Mouse (Mus musculus) lung, postnatal 0 days (tissue): ENCODE data around the gene Esrp2. TPM values are rescaled to one million over a fixed set of nuclear protein-coding genes. Genes with fewer than 3 reads are reported as not detected.

Source experiments
- ATAC-seq: fragments of 200-750 bp; cut with Nextera tagmentation; 2 replicates; pipeline ENCODE4 v1.8.0; 2017; ENCODE audit warnings: moderate library complexity
- DNase-seq: peaks from one replicate; pipeline ENCODE4 v3.0.0-alpha.2; 2016; ENCODE audit warnings: low spot score
- H3K27ac ChIP-seq: fragments of 300-500 bp; sonication (generic); 2 replicates; pipeline ENCODE4 v1.5.1; 2014; ENCODE audit warnings: antibody characterized with exemption, mild to moderate bottlenecking, low read length, mixed read lengths
- H3K27me3 ChIP-seq: fragments of 300-500 bp; sonication (generic); replicated peaks from 2 replicates; pipeline ENCODE4 v1.6.1; 2014; ENCODE audit warnings: low read length, mixed read lengths; ENCODE audit not compliant: insufficient read depth
- H3K36me3 ChIP-seq: fragments of 300-500 bp; sonication (generic); 2 replicates; pipeline ENCODE4 v1.6.1; 2014; ENCODE audit warnings: low read length, mixed read lengths; ENCODE audit not compliant: insufficient read depth
- H3K4me1 ChIP-seq: fragments of 300-500 bp; sonication (generic); 2 replicates; pipeline ENCODE4 v1.6.1; 2014; ENCODE audit warnings: antibody characterized with exemption, low read depth, low read length, mixed read lengths; ENCODE audit not compliant: insufficient read depth
- H3K4me2 ChIP-seq: fragments of 300-500 bp; sonication (generic); replicated peaks from 2 replicates; pipeline ENCODE4 v1.6.1; 2014; ENCODE audit warnings: low read depth, mild to moderate bottlenecking, low read length, moderate library complexity, mixed read lengths
- H3K4me3 ChIP-seq: fragments of 300-500 bp; sonication (generic); 2 replicates; pipeline ENCODE4 v1.5.1; 2014; ENCODE audit warnings: low read depth, low read length
- H3K9ac ChIP-seq: fragments of 300-500 bp; sonication (generic); replicated peaks from 2 replicates; pipeline ENCODE4 v1.6.1; 2014; ENCODE audit warnings: low read depth, mild to moderate bottlenecking
- H3K9me3 ChIP-seq: fragments of 300-500 bp; sonication (generic); 2 replicates; pipeline ENCODE4 v1.6.1; 2016; ENCODE audit warnings: low read length, mixed read lengths
- CTCF ChIP-seq: IDR thresholded peaks from 2 replicates; pipeline ENCODE4 v1.5.1; 2016; ENCODE audit warnings: antibody characterized with exemption, mild to moderate bottlenecking
- EP300 ChIP-seq: IDR thresholded peaks from 2 replicates; pipeline ENCODE4 v1.6.1; 2016; ENCODE audit warnings: antibody characterized with exemption, mild to moderate bottlenecking, control low read depth
- WGBS: fragments of 180-500 bp; shearing (Covaris S2); extraction: QIAGEN DNeasy Blood & Tissue Kit; methylation state at CpG from one replicate; pipeline ENCODE4 v1.1.7; 2014; 5-methylcytosine and 5-hydroxymethylcytosine counted together
- polyA plus RNA-seq: library from polyadenylated mRNA; unstranded; fragments of >200 nt; fragmentation: Nextera tagmentation; extraction: Ambion mirVana; gene quantifications from 2 replicates; pipeline ENCODE4 v1.2.1, GENCODE M21; 2015

Esrp2 gene
- polyA plus RNA-seq, 1 experiment from 2014 or later, result 38.4 TPM

DNA sequence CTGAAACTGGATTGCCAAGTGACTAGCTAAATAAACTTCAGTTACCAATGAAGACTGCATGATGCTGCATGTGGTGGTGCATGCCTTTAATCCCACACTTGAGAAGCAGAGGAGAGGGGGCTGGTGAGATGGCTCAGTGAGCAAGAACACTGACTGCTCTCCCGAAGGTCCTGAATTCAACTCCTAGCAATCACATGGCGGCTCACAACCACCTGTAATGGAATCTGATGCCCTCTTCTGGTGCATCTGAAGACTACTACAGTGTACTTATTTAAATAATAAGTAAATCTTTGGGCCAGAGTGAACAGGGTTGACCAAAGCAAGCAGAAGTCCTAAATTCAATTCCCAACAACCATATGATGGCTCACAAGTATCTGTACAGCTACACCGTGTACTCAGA, 13.3 kb downstream of the Esrp2 start:
- Histone ChIP-seq H3K4me3 (no peak overlapping the region), H3K4me1 (no peaks in the 10 kb centered on the region), H3K9me3 (no peaks in the 10 kb centered on the region), H3K9ac (no peak overlapping the region), H3K4me2 (no peak overlapping the region), H3K27ac (no peak overlapping the region), H3K36me3 (peaks cover 3% of the 10 kb centered on the region; the same call in 1 of the 2 replicates), H3K27me3 (no peaks in the 10 kb centered on the region)
- no peak for DNase-seq
- TF ChIP-seq CTCF, result no peak; the same call in 1 of the 2 replicates
- ATAC-seq, result no peak
- WGBS, result 76% methylated on average over 3 of the region's 3 CpGs

DNA sequence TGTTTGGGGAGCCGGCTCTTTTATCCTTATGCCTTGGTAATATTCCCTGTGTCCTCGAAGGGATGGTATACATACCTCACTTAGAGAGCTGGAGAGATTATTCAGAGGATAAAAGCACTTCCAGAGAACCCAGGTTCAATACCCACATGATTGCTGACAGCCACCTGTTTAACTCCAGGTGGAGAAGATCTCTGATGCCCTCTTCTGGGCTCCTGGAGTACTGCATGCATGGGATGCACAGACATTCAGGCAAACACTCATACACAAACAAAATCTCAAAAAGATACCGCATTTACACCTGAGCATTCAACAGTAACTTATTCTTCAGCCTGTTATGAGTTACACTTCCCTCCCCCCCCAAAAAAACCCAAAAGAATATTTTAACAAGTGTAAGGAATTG, 20.9 kb downstream of the Esrp2 start:
- Histone ChIP-seq H3K4me1 (no peaks in the 10 kb centered on the region), H3K36me3 (peaks cover 6% of the 10 kb centered on the region; the same call in 1 of the 2 replicates), H3K9me3 (no peaks in the 10 kb centered on the region), H3K4me2 (no peak overlapping the region), H3K27ac (no peak overlapping the region), H3K4me3 (no peak overlapping the region), H3K9ac (no peak overlapping the region), H3K27me3 (no peaks in the 10 kb centered on the region)
- WGBS, result 96% methylated on average over 3 of the region's 3 CpGs
- TF ChIP-seq EP300 (no peak), CTCF (peak; percentile 75)
- no peak for DNase-seq
- ATAC-seq, result no peak

DNA sequence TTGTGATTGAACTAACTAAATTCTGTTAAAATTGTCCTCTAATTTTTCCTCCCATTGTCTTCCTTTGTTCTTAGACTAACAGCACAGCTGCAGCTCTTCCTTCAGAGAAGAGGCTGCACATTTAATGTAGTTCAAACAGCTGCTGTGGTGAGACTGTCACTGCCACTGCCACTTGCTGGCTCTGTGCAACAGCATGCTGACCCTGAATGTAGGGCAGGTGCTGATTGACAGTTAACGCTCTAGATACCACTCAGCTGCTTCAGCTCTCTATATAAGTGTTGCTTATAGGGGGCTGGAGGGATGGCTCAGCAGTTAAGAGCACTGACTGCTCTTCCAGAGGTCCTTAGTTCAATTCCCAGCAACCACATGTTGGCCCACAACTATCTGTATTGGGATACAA, 24.3 kb downstream of the Esrp2 start:
- H3K4me1 ChIP-seq, result no peaks in the 10 kb centered on the region
- no peaks in the 10 kb centered on the region for H3K9me3 ChIP-seq
- H3K4me2 ChIP-seq, result no peak overlapping the region
- no peaks in the 10 kb centered on the region for H3K27me3 ChIP-seq
- H3K4me3 ChIP-seq, result no peak overlapping the region
- H3K27ac ChIP-seq, result no peak overlapping the region
- peaks cover 18% of the 10 kb centered on the region; the same call in 1 of the 2 replicates for H3K36me3 ChIP-seq
- 83% methylated on average over 1 of the region's 1 CpGs for WGBS
- DNase-seq (no peak), ATAC-seq (no peak)
- no peak overlapping the region for H3K9ac ChIP-seq
- TF ChIP-seq EP300 (no peak), CTCF (no peak)

DNA sequence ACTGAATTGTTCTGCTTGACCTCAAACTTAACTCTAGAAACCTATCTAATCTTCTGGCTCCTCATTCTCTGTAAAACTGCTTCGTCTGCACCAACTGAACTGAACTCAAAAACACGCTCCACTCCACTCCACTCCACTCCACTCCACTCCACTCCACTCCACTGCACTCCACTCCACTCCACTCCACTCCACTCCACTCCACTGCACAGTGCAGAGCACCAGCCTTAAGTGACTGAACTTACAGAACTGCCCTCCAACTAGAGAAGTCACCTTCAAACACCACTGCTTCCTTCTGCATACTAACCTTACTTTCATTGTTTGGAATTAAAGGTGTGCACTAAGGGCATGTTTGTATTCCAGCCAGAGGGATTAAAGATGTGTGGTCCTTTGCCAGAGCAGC, 24.7 kb downstream of the Esrp2 start:
- Histone ChIP-seq H3K4me3 (no peak overlapping the region), H3K27ac (no peak overlapping the region), H3K9ac (no peak overlapping the region), H3K9me3 (no peaks in the 10 kb centered on the region), H3K27me3 (no peaks in the 10 kb centered on the region), H3K4me2 (no peak overlapping the region), H3K36me3 (peaks cover 18% of the 10 kb centered on the region; the same call in 1 of the 2 replicates), H3K4me1 (no peaks in the 10 kb centered on the region)
- TF ChIP-seq EP300, result peak; percentile 68
- no peak for TF ChIP-seq CTCF
- DNase-seq (peak; percentile 68), ATAC-seq (peak; percentile 96)
- 53% methylated on average over 2 of the region's 2 CpGs for WGBS

DNA sequence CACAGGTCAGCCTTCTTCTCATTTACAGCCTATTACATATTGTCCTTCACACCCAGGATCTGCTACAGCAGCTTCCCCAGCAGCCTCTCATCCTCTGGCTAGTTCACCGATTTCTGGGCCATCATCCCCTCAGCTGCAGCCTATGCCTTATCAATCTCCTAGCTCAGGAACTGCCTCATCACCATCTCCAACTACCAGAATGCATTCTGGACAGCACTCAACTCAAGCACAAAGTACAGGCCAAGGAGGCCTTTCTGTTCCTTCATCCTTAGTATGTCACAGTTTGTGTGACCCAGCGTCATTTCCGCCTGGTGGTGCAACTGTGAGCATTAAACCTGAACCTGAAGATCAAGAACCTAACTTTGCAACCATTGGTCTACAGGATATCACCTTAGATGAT, 28.0 kb downstream of the Esrp2 start:
- peaks cover 18% of the 10 kb centered on the region; the same call in 1 of the 2 replicates for H3K36me3 ChIP-seq
- no peak for TF ChIP-seq EP300
- TF ChIP-seq CTCF, result no peak
- H3K4me1 ChIP-seq, result no peaks in the 10 kb centered on the region
- H3K4me2 ChIP-seq, result no peak overlapping the region
- H3K27me3 ChIP-seq, result no peaks in the 10 kb centered on the region
- no peak overlapping the region for H3K9ac ChIP-seq
- DNase-seq (no peak), ATAC-seq (no peak)
- no peak overlapping the region for H3K4me3 ChIP-seq
- H3K9me3 ChIP-seq, result no peaks in the 10 kb centered on the region
- no peak overlapping the region for H3K27ac ChIP-seq
- WGBS, result 96% methylated on average over 3 of the region's 3 CpGs

DNA sequence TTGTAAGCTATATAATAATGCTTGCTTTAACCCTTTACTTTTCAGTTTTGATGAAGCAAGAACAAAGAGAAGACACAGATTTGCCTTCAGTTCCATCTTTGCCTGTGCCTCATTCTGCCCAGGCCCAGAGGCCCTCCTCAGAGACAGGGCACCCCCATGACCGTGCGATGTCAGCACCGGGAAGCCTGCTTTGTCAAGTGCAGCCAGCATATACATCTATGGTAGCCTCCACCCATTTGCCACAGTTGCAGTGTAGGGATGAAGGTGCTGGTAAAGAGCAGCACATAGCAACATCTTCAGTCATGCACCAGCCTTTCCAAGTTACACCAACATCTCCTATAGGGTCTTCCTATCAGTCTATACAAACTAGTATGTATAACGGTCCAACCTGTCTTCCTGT, 28.7 kb downstream of the Esrp2 start:
- no peaks in the 10 kb centered on the region for H3K9me3 ChIP-seq
- ATAC-seq, result no peak
- H3K4me2 ChIP-seq, result no peak overlapping the region
- WGBS, result 97% methylated on average over 4 of the region's 4 CpGs
- H3K9ac ChIP-seq, result no peak overlapping the region
- H3K27me3 ChIP-seq, result no peaks in the 10 kb centered on the region
- peaks cover 21% of the 10 kb centered on the region for H3K36me3 ChIP-seq
- H3K27ac ChIP-seq, result no peak overlapping the region
- no peaks in the 10 kb centered on the region for H3K4me1 ChIP-seq
- no peak for DNase-seq
- no peak overlapping the region for H3K4me3 ChIP-seq
- TF ChIP-seq EP300, result no peak
- no peak for TF ChIP-seq CTCF

DNA sequence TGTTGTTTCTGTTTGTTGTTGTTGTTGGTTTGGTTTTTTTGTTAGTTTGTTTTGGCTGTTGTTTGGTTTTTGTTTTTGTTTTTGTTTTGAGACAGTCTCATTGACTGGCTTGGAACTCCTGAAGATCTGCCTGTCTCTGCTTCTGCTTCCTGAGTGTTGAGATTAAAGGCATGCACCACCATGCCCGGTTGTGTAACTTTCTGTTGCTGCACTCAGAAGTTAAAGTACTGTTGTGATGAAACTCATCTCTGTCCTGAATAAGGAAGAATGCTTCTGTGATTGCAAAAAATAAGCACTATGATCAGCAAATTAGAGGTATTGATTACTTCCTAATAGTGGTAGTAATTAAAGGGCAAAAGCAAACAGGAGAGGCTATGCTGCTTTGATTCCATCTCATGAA, 30.6 kb downstream of the Esrp2 start:
- no peaks in the 10 kb centered on the region for H3K27me3 ChIP-seq
- WGBS, result 64% methylated on average over 1 of the region's 1 CpGs
- no peak overlapping the region for H3K4me2 ChIP-seq
- no peak overlapping the region for H3K4me3 ChIP-seq
- no peak overlapping the region for H3K9ac ChIP-seq
- no peaks in the 10 kb centered on the region for H3K9me3 ChIP-seq
- TF ChIP-seq CTCF (no peak), EP300 (no peak)
- no peak overlapping the region for H3K27ac ChIP-seq
- no peak for DNase-seq
- H3K4me1 ChIP-seq, result no peaks in the 10 kb centered on the region
- no peak for ATAC-seq
- peaks cover 26% of the 10 kb centered on the region for H3K36me3 ChIP-seq
